Mouse (Mus musculus) natural killer cell, adult 2 months (primary cell): Measurements from ENCODE around the gene 2610507B11Rik.

Experiments used
- DNase-seq, 2 experiments: peaks; one replicate each; pipeline ENCODE4 v3.0.0; 2022; ENCODE audit warnings: low spot score in 2 of 2

2610507B11Rik gene

GRCm38 (mm10) chr11:78261380-78262352, at the start of gene 2610507B11Rik:
Gene 2610507B11Rik (plus strand): TSS chr11:78261752.
- DNase-seq: peak; percentile 85 to 91

DNA sequence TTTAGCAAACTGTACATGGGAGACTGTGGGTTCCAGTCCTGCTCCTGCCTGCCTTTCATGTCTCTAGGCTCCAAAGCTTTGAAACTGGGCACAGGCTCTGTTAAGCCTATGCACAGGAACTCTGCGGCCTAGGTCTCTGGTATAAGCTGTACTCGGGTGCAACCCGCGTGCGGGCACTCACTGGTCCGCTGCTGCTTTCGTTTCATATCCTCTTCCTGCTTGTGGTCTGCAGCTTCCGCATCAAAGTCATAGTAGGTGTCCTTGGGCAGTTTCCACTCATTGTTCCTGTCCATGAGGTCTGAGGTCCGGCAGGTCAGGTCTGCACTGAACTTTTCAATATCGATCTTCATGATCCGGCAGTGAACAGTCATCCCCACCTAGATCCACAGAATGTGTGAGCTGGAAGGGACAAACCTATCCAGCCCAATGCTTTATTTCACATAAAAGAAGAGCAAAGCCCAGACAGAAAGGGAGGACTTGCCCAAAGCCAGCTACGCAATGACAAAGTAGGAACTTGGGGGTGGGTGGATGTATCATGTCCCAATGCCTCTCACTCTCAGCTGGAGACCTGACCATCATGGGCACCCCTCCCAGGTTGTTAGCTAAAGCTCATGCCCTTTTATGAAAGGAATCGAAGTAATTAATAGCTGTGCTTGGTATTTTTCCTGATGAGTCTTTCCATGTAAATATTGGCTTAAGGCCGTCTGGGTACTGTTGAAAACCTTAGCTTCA, 48.3 kb upstream of the 2610507B11Rik start:
- peak; percentile 63 to 67 for DNase-seq

- peak; percentile 9 to 12 for DNase-seq
Measured at GRCm38 (mm10) chr11:78215709-78216317, 45.7 kb upstream of the 2610507B11Rik start.

DNA sequence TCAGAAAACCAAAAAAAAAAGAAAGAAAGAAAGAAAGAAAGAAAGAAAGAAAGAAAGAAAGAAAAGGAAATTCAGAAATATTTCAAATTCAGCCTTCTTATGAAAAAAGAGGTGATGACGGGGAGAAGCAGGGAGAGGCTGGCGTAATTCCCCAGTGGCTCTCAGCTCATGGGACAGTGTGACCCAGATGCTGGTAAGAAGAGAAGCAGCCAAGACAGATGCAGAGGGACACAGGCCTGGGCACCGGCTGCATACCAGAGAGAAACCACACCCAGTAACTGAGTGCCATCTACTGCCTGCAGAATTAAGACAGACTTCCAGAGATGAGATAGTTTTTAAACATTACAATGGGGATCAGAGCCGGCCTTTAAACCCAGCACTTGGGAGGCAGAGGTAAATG, 38.0 kb upstream of the 2610507B11Rik start:
- no peak for DNase-seq

GRCm38 (mm10) chr11:78231518-78231917, 30.0 kb upstream of the 2610507B11Rik start:
- no peak for DNase-seq

DNA sequence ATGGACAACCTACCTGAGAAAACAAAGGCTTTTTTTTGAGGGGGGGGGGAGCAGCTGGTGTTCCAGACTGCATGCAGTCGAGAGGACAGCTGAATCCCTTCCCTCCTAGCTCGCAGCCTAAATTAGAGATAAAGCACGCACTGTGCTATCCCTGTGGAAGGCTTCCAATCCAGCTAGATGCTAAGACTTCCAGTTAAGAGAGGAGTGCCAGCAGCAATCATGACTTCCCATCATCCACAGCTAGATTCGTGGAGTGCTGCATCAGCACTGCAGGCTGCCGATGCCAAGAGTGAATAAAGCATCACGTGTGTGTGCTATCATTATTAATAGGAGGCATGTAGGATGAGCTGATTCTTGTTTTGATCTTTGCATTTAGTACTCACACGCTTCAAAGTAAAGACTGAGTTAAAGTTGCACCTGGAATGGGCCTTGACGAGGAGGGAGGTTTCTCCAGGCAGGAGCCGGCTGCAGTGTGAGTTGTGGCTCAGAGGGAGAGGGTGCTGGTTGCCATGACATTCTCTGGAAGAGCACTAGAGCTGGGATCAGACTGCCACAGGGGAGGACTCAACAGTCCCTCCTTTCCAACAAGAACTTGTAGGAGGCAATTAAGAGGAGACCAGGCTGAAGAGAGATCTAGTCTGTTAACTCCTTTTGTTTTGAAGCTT, 21.2 kb upstream of the 2610507B11Rik start:
- no peak for DNase-seq

DNA sequence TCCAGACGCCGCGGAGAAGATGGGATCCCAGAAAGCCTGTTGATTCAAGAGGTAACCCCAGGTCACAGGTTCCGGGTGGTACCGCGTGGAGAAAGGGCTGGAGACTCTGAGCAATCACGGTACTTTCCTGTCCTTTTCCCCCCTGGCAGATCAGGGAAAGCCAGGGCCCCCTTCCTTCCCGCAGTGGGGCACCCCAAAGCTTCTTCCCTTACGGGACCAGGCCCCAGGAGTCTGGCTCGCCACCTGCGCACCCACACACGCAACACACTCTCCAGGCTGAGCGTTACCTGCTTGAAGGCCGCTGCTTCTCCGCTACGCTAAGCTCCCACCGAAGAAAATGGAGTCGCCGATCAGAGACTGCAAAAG, 16.3 kb upstream of the 2610507B11Rik start:
- no peak for DNase-seq

- DNase-seq: peak; percentile 87 to 90
Measured at GRCm38 (mm10) chr11:78245627-78246317, 15.8 kb upstream of the 2610507B11Rik start, which contains the start of the genes Sdf2 and Supt6. Gene Sdf2 (plus strand): TSS chr11:78245746. Gene Supt6 (minus strand): TSS chr11:78245987.

DNA sequence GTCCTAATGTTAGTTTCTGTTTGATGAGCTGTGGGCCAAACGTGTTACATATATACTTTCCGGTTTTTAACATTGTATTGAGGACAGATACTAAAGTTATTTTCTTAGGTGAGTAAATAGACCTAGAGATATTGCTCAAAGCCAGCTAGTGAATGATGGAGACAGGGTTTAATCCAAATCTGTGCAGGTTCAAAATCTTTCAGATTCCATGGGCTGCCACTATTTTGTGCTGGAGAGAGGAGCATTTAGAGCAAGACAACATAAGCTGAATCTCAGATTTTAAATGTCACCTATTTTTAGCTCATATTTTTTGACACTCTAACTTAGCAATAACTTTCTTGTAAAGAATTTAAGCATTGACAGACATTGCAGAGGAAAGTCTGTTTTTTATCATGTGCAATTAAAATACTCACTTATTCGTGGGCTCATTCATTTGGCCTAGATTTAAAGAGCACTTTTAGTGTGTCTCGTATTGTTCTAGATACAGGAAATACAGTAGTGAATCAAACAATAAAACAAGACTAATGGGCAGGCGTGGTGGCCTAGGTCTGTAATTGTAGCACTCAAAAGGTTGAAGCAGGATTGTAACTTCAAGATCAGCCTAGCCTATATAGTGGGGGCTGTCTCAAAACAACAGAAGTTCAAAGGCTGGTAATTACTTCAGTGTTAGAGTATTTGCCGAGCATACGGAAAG, 15.1 kb upstream of the 2610507B11Rik start:
- DNase-seq: no peak

GRCm38 (mm10) chr11:78247012-78247348, 14.6 kb upstream of the 2610507B11Rik start:
- DNase-seq: no peak

DNA sequence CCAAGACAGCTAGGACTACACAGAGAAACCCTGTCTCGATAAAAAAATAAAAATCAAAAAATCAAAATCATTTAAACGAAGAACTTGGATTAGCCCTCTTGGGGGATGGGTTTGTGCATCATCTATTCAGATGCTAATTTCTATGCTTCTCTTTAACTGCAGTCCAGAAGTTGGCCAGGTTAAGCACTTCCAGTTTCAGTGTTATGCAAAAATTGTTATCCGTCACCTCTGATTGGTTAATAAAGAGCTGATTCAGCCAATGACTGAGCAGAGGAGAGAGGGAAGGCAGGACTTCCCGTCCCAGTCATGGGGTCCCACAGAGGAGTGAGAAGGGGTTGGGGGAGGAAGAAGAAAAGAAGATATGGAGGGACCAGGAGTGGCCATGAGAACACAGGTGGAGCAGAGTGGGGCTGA, 13.8 kb upstream of the 2610507B11Rik start:
- DNase-seq: no peak

DNA sequence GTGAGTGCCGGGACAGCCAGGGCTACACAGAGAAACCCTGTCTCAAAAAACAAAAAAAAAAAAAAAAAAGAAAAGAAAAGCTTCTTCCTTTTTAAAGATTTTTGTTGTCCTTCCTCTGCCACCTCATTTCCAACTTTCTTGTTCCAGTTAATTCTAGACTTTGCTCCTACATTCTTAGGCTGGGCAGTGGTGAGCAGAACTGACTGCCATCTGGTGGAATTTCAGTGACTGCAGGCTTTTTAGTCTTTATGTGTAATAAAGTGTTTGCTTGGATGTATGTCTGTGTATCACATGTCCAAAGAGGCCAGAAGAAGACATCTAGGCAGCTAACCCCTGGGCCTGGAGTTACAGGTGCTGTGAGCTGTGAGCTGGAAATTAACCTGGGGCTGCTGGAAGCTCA, 4.9 kb upstream of the 2610507B11Rik start:
- no peak for DNase-seq

DNA sequence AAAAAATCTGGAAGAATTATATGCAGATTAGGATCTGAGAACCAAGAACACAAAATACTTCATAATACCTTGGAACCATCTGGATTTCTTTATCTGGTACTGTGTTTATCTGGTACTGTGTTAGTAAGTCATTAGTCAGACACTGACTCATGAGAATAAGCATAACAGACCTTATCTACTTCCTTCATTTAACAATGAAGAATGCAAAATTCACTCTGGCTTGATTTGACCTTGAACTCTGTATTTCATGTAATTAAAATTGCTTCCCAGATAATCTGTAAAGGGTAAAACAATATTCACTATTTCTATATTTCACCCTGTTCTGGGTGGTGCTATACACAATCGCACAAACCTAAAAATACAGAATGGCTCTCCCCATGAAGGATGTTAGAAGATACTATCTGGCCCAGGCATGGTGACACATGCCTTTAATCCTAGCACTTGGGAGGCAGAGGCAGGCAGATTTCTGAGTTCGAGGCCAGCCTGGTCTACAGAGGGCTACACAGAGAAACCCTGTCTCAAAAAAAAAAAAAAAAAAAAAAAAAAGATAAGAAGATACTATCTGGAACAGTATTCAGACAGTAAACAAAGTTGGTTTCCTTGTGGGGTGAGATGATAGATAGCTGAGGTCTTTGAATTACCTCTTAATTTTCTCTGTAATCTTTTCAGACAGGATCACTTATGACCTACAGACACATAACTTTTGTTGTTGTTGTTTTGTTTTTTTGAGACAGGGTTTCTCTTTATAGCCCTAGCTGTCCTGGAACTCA, 878 bp upstream of the 2610507B11Rik start:
- DNase-seq: no peak

DNA sequence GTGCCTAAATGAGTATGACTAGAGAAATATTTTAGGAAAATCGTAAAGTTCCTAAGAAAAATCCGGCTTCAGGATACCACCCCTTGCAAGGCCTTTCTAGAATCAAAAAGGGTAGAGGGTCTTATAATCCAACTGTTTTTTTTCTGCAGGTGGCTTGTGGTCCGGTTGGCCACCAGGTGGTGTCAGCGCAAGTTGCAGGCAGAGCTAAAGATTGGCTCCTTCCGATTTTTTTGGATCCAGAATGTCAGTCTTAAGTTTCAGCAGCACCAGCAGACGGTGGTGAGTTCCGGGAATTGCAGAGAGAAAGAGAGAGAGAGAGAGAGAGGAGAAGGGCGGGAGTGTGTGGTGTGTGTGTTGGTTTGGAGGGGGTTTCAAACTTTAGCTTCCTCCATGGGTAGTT, 998 bp downstream of the 2610507B11Rik start:
- peak; percentile 32 to 54 for DNase-seq

DNA sequence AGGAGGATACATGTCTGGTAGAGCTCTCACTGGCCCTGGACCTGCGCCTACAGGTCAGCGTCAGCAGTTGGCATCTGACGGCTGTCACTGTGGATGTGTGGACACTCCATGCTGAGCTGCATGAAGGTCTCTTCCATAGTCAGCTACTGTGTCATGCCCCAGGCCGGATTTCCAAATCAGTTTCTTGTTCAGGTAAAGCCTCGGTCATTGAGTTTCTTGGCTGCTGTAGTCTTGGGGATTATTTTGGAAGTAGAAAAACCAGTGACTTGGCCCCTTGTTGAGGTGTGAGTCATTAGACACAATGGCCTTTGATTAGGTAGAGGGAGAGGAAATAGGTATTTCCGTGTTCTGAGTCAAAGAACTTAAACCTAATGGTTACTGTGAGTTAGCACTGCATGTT, 4.0 kb downstream of the 2610507B11Rik start:
- DNase-seq: no peak

- no peak for DNase-seq
Measured at GRCm38 (mm10) chr11:78271986-78272385, 10.4 kb downstream of the 2610507B11Rik start.

GRCm38 (mm10) chr11:78275596-78275995, 14.0 kb downstream of the 2610507B11Rik start:
- DNase-seq: no peak

DNA sequence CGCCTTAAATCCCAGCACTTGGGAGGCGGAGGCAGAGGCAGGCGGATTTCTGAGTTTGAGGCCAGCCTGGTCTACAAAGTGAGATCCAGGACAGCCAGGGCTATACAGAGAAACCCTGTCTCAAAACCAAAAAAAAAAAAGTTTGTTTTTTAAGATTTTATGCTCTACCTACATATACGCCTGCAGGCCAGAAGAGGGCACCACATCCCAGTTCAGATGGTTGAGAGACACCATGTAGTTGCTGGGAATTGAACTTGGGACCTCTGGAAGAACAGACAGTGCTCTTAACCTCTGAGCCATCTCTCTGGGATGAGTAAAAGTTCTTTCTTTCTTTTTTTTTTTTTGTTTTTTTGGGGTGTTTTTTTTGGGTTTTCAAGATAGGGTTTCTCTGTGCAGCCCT, 14.6 kb downstream of the 2610507B11Rik start:
- peak in 1 of 2 experiments; percentile 11 for DNase-seq

GRCm38 (mm10) chr11:78278853-78279252, 17.3 kb downstream of the 2610507B11Rik start:
- no peak for DNase-seq

DNA sequence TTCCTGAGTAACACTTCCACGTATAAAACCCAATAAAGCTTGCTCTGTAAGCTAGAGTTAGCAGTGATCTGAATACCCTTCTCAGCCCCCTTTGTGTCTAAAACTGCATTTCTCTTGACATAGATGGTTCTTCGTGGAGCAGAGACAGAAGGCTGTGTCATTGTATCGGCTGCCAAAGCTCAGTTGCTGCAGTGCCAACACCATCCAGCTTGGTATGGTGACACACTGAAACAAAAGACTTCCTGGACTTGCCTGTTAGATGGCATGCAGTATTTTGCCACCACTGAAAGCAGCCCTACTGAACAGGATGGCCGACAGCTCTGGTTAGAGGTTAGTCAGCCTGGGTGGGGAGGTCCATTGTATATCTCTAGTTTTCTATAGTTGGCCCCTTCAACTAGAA, 18.0 kb downstream of the 2610507B11Rik start:
- DNase-seq: no peak
